Mouse (Mus musculus): ENCODE results near the gene Hist2h2bb. TPM values are rescaled to one million over a fixed set of nuclear protein-coding genes. Genes with fewer than 3 reads are reported as not detected.
"Not testable (repeated sequence)": the region's sequence is repeated elsewhere in the genome, so short reads cannot be mapped to it uniquely, and the experiment has no call there.

Gene Hist2h2bb
- total and polyA plus RNA-seq, 2 experiments from 2014 or later: 0.59 to 225 TPM

DNA sequence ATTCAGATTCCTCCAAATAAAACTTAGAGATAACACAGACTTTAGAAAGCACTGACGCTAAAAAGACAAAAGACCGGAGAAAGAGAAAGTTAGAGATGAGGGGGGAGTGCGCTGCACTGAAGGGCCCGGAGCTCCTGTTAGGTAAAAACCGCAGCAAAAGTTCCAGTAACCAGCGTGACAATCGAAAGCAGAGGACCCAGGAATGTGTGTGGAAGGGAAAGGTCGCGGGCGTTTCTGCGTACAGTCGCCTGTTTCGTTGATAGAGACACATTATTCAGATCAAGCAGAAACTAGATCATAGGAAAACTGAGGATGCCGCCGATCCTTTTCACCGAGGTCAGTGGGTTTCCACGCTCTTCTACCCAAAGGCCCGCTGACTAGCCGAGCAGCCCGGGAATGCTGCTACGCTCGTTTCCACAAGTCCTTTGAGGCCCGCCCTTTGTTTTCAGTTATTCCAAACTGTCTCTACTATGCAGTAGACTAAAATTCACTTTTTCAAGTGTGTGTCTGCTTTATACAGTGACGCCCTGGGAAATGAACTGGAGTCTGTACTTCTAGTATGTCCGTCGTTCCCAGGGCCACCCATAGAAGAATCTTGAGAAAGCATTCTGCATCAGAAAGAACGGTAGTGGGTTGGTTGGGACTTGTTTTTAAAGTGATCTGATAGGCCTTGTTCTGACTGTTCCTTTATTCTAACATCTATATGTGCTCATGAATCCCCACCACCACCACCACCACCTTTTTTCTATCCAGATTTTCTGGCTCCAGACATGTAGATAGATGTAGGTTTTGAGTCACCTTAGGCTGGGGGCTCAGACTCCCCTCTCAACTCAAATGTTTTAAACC, 5.8 kb upstream of the Hist2h2bb start:
- Histone ChIP-seq H3K9me3 (replicated peaks; ENCODE audit: control insufficient read depth, low read length) (no peaks in the 10 kb centered on the region), H3K4me1 (ENCODE audit: control insufficient read depth, insufficient read depth) (peaks cover 22% of the 10 kb centered on the region; the same call in 1 of the 2 replicates), H3K27me3 (ENCODE audit: control insufficient read depth, insufficient read depth, low read length) (no peaks in the 10 kb centered on the region), H3K36me3 (replicated peaks; ENCODE audit: control insufficient read depth, insufficient read depth, low read length) (no peaks in the 10 kb centered on the region), H3K4me3 (ENCODE audit: low read depth, low read length) (peak overlapping the region; percentile 64), H3K4me2 (ENCODE audit: low read depth, low read length) (peak overlapping the region; percentile 76), H3K9ac (replicated peaks; ENCODE audit: low read depth, low read length) (peak overlapping the region; percentile 81), H3K27ac (ENCODE audit: low read depth) (peak overlapping the region; percentile 98)
- WGBS: 5% methylated on average over 27 of the region's 27 CpGs
- ATAC-seq (ENCODE audit: insufficient read depth, low read depth) (peak; percentile 32; the same call in 1 of the 2 replicates), DNase-seq (ENCODE audit: low spot score) (peak; percentile 58)
- no peak for TF ChIP-seq CTCF (IDR thresholded peaks at IDR 0.05; ENCODE audit: low read depth)
- no peak for TF ChIP-seq EP300 (IDR thresholded peaks at IDR 0.05; ENCODE audit: low read depth)

GRCm38 (mm10) chr3:96264404-96264949, 5.1 kb upstream of the Hist2h2bb start:
- Histone ChIP-seq H3K9me3 (replicated peaks; ENCODE audit: control insufficient read depth, low read length) (no peaks in the 10 kb centered on the region), H3K4me3 (ENCODE audit: low read depth, low read length) (peak overlapping the region; percentile 64), H3K36me3 (replicated peaks; ENCODE audit: control insufficient read depth, insufficient read depth, low read length) (no peaks in the 10 kb centered on the region), H3K27me3 (ENCODE audit: control insufficient read depth, insufficient read depth, low read length) (no peaks in the 10 kb centered on the region), H3K27ac (ENCODE audit: low read depth) (peak overlapping the region; percentile 98), H3K4me2 (ENCODE audit: low read depth, low read length) (peak overlapping the region; percentile 76), H3K4me1 (ENCODE audit: control insufficient read depth, insufficient read depth) (peaks cover 22% of the 10 kb centered on the region; the same call in 1 of the 2 replicates), H3K9ac (replicated peaks; ENCODE audit: low read depth, low read length) (peak overlapping the region; percentile 81)
- DNase-seq (ENCODE audit: low spot score) (no peak), ATAC-seq (ENCODE audit: insufficient read depth, low read depth) (no peak)
- WGBS: 73% methylated on average over 7 of the region's 7 CpGs
- TF ChIP-seq CTCF (IDR thresholded peaks at IDR 0.05; ENCODE audit: low read depth): no peak
- no peak for TF ChIP-seq EP300 (IDR thresholded peaks at IDR 0.05; ENCODE audit: low read depth)

- DNase-seq (ENCODE audit: low spot score): no peak
- no peak overlapping the region for H3K4me3 ChIP-seq (ENCODE audit: low read depth, low read length)
- TF ChIP-seq CTCF (IDR thresholded peaks at IDR 0.05; ENCODE audit: low read depth): no peak
- TF ChIP-seq EP300 (IDR thresholded peaks at IDR 0.05; ENCODE audit: low read depth): no peak
- peaks cover 22% of the 10 kb centered on the region; the same call in 1 of the 2 replicates for H3K4me1 ChIP-seq (ENCODE audit: control insufficient read depth, insufficient read depth)
- H3K27me3 ChIP-seq (ENCODE audit: control insufficient read depth, insufficient read depth, low read length): no peaks in the 10 kb centered on the region
- H3K4me2 ChIP-seq (ENCODE audit: low read depth, low read length): no peak overlapping the region
- 69% methylated on average over 8 of the region's 8 CpGs for WGBS
- no peaks in the 10 kb centered on the region for H3K36me3 ChIP-seq (replicated peaks; ENCODE audit: control insufficient read depth, insufficient read depth, low read length)
- no peaks in the 10 kb centered on the region for H3K9me3 ChIP-seq (replicated peaks; ENCODE audit: control insufficient read depth, low read length)
- no peak overlapping the region for H3K27ac ChIP-seq (ENCODE audit: low read depth)
- no peak for ATAC-seq (ENCODE audit: insufficient read depth, low read depth)
- H3K9ac ChIP-seq (replicated peaks; ENCODE audit: low read depth, low read length): no peak overlapping the region
Observed at GRCm38 (mm10) chr3:96266132-96266710, 3.3 kb upstream of the Hist2h2bb start.

DNA sequence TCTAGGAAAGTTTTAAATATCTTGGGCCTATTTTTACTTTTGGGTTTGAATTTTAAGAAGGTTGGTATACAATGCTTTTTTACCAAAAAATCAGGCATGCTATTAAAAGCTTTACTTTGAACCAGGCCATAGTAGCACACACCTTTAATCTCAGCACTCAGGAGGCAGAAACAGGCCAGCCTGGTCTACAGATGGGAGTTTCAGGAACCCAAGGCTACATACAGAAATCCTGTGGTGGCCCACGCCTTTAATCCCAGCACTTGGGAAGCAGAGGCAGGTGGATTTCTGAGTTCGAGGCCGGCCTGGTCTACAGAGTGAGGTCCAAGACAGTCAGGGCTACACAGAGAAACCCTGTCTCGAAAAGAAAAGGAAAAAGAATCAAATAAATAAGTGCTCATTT, 2.0 kb upstream of the Hist2h2bb start:
- 89% methylated on average over 4 of the region's 4 CpGs for WGBS
- TF ChIP-seq EP300 (IDR thresholded peaks at IDR 0.05; ENCODE audit: low read depth) (no peak), CTCF (IDR thresholded peaks at IDR 0.05; ENCODE audit: low read depth) (no peak)

GRCm38 (mm10) chr3:96268051-96268775, 1.3 kb upstream of the Hist2h2bb start, which contains the start of gene Hist2h3b:
TSS of gene Hist2h3b (plus strand) at chr3:96268654.
- peak within 1 kb of the TSS; percentile 75 for H3K4me2 ChIP-seq (ENCODE audit: low read depth, low read length)
- H3K27ac ChIP-seq (ENCODE audit: low read depth): peak within 1 kb of the TSS; percentile 95
- WGBS: 29% methylated on average over 29 of the region's 30 CpGs
- H3K9ac ChIP-seq (replicated peaks; ENCODE audit: low read depth, low read length): peak within 1 kb of the TSS; percentile 60
- peak; percentile 85 for DNase-seq (ENCODE audit: low spot score)
- H3K36me3 ChIP-seq (replicated peaks; ENCODE audit: control insufficient read depth, insufficient read depth, low read length): no peaks in the 10 kb centered on the region
- ATAC-seq (ENCODE audit: insufficient read depth, low read depth): peak; percentile 45
- H3K4me1 ChIP-seq (ENCODE audit: control insufficient read depth, insufficient read depth): peaks cover 17% of the 10 kb centered on the region; the same call in 1 of the 2 replicates
- no peaks in the 10 kb centered on the region for H3K27me3 ChIP-seq (ENCODE audit: control insufficient read depth, insufficient read depth, low read length)
- H3K4me3 ChIP-seq (ENCODE audit: low read depth, low read length): peak within 1 kb of the TSS; percentile 54
- no peaks in the 10 kb centered on the region for H3K9me3 ChIP-seq (replicated peaks; ENCODE audit: control insufficient read depth, low read length)
- TF ChIP-seq CTCF (IDR thresholded peaks at IDR 0.05; ENCODE audit: low read depth) (no peak), EP300 (IDR thresholded peaks at IDR 0.05; ENCODE audit: low read depth) (no peak)

More for the DNA sequence above, 2.0 kb upstream of the Hist2h2bb start:
- 0 out of 2 replicates have a peak overlapping the region, but pooled peaks have one; percentile 92 for H3K27ac ChIP-seq (ENCODE audit: low read depth)
- H3K27me3 ChIP-seq (ENCODE audit: control insufficient read depth, insufficient read depth, low read length): no peaks in the 10 kb centered on the region
- H3K4me1 ChIP-seq (ENCODE audit: control insufficient read depth, insufficient read depth): peaks cover 17% of the 10 kb centered on the region; the same call in 1 of the 2 replicates
- no peaks in the 10 kb centered on the region for H3K36me3 ChIP-seq (replicated peaks; ENCODE audit: control insufficient read depth, insufficient read depth, low read length)
- H3K4me2 ChIP-seq (ENCODE audit: low read depth, low read length): peak overlapping the region; percentile 56; the same call in 1 of the 2 replicates
- H3K4me3 ChIP-seq (ENCODE audit: low read depth, low read length): no peak overlapping the region
- ATAC-seq (ENCODE audit: insufficient read depth, low read depth) (no peak), DNase-seq (ENCODE audit: low spot score) (no peak)
- no peaks in the 10 kb centered on the region for H3K9me3 ChIP-seq (replicated peaks; ENCODE audit: control insufficient read depth, low read length)
- no peak overlapping the region for H3K9ac ChIP-seq (replicated peaks; ENCODE audit: low read depth, low read length)

DNA sequence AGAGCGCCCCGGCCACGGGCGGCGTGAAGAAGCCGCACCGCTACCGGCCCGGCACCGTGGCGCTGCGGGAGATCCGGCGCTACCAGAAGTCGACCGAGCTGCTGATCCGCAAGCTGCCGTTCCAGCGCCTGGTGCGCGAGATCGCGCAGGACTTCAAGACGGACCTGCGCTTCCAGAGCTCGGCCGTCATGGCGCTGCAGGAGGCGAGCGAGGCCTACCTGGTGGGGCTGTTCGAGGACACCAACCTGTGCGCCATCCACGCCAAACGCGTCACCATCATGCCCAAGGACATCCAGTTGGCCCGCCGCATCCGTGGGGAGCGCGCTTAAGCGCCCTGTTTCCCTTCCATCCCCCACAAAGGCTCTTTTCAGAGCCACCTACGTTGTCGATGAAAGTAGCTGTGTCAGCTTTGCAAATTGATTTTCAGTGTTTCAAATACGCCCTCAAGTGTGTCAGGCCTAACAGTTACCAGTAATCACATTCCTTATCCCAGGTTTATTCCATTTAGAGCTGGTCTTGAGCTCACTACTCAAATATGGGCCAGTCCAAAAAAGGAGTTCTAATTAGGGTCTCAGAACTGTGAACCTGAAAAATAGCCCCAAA, 675 bp upstream of the Hist2h2bb start:
- ATAC-seq (ENCODE audit: insufficient read depth, low read depth): peak; percentile 30
- Histone ChIP-seq H3K4me3 (ENCODE audit: low read depth, low read length) (peak overlapping the region; percentile 54), H3K4me2 (ENCODE audit: low read depth, low read length) (peak overlapping the region; percentile 75), H3K4me1 (ENCODE audit: control insufficient read depth, insufficient read depth) (peaks cover 17% of the 10 kb centered on the region; the same call in 1 of the 2 replicates), H3K27ac (ENCODE audit: low read depth) (peak overlapping the region; percentile 95), H3K9ac (replicated peaks; ENCODE audit: low read depth, low read length) (peak overlapping the region; percentile 60)
- WGBS: 2% methylated on average over 9 of the region's 44 CpGs
- not testable (repeated sequence) for H3K9me3 ChIP-seq (replicated peaks; ENCODE audit: control insufficient read depth, low read length); DNase-seq (ENCODE audit: low spot score); H3K27me3 ChIP-seq (ENCODE audit: control insufficient read depth, insufficient read depth, low read length); H3K36me3 ChIP-seq (replicated peaks; ENCODE audit: control insufficient read depth, insufficient read depth, low read length)
